Mouse (Mus musculus) heart, embryonic 16.5 days (tissue): ENCODE data around the gene Bcor. TPM values are rescaled to one million over a fixed set of nuclear protein-coding genes. Genes with fewer than 3 reads are reported as not detected.

ENCODE experiments used
- ATAC-seq: fragments of 200-750 bp; cut with Nextera tagmentation; replicated peaks from 2 replicates; pipeline ENCODE4 v1.8.0; 2017; ENCODE audit warnings: moderate number of reproducible peaks; ENCODE audit not compliant: insufficient read depth, low FRiP score; ENCODE audit errors: extremely low read depth
- H3K27ac ChIP-seq: fragments of 300-500 bp; sonication (generic); 2 replicates; pipeline ENCODE4 v1.5.1; 2014; ENCODE audit warnings: mild to moderate bottlenecking, low read length, control low read depth, moderate library complexity
- H3K27me3 ChIP-seq: fragments of 300-500 bp; sonication (generic); 2 replicates; pipeline ENCODE4 v1.6.1; 2014; ENCODE audit warnings: low read length, mixed read lengths; ENCODE audit not compliant: control insufficient read depth, insufficient read depth
- H3K36me3 ChIP-seq: fragments of 300-500 bp; sonication (generic); 2 replicates; pipeline ENCODE4 v1.6.1; 2014; ENCODE audit not compliant: control insufficient read depth, insufficient read depth
- H3K4me1 ChIP-seq: fragments of 300-500 bp; sonication (generic); 2 replicates; pipeline ENCODE4 v1.6.1; 2014; ENCODE audit warnings: low read length, mixed read lengths; ENCODE audit not compliant: control insufficient read depth, insufficient read depth
- H3K4me2 ChIP-seq: fragments of 300-500 bp; sonication (generic); 2 replicates; pipeline ENCODE4 v1.6.1; 2014; ENCODE audit warnings: low read depth, mild to moderate bottlenecking, control low read depth, low read length
- H3K4me3 ChIP-seq: fragments of 300-500 bp; sonication (generic); 2 replicates; pipeline ENCODE4 v1.5.1; 2014; ENCODE audit warnings: mild to moderate bottlenecking, control low read depth, low read length
- H3K9ac ChIP-seq: fragments of 300-500 bp; sonication (generic); 2 replicates; pipeline ENCODE4 v1.6.1; 2014; ENCODE audit warnings: low read length, control low read depth
- H3K9me3 ChIP-seq: fragments of 300-500 bp; sonication (generic); replicated peaks from 2 replicates; pipeline ENCODE4 v1.6.1; 2016; ENCODE audit warnings: low read length; ENCODE audit not compliant: control insufficient read depth
- WGBS: fragments of 180-500 bp; shearing (Covaris S2); extraction: QIAGEN DNeasy Blood & Tissue Kit; methylation state at CpG from one replicate; pipeline ENCODE4 v1.1.7; 2014; 5-methylcytosine and 5-hydroxymethylcytosine counted together
- polyA plus RNA-seq: library from polyadenylated mRNA; unstranded; fragments of >200 nt; fragmentation: Nextera tagmentation; extraction: Ambion mirVana; gene quantifications from 2 replicates; pipeline ENCODE4 v1.2.1, GENCODE M21; 2015

The Bcor gene
- polyA plus RNA-seq, 1 experiment from 2014 or later = 11.5 TPM

DNA sequence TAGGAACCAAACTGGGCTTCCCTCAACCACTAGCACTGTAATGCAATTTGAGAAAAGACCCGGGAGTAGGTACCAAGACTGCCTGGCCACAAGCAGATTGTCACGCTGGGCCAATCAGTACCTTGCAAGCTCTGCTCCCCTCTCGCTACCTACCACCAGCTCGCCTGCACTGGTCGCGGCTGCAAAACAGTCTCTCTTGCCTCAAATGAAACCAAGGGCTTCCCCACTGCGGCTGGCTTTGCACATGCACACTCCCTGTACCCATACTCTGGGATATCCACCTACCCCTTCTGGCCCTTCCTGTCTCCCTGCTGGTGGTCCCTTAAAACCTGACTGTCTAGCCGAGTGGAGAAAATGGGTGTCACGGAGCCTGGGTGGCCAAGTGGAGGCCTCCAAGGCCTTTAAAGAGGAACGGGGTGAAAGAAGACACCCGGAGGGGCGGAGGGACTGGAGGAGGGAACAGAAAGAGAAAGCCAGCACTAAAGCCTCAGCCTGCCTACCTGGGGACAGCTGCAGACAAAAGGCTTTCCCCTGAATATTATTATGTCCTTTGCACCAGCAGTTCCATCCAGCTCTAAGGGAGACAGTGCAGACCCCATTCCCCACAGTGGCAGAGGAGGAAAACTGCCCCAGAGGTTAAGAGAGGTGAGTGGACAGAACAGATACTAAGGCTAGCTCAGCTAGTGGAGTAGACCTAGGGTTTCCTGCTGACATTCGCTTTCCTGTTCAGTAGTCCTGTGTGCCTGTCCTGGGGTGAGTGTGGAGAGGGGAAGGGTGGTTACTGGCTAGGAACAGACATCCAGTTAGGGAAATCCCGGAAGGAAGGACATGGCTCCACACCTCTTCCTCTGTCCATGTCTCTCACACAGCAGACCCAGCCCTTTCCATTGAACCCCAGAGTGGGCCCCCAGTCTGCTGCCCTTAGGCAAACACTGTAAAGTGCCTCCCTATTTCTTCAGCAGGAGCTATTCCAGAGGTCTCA, 30.0 kb downstream of the Bcor start:
- ATAC-seq = no peak
- peaks cover 50% of the 10 kb centered on the region for H3K27me3 ChIP-seq
- 41% methylated on average over 14 of the region's 14 CpGs for WGBS
- H3K9ac ChIP-seq = no peak overlapping the region; the same call in 1 of the 2 replicates
- H3K4me2 ChIP-seq = peak overlapping the region; percentile 76
- H3K27ac ChIP-seq = 0 out of 2 replicates have a peak overlapping the region, but pooled peaks have one; percentile 7
- H3K4me1 ChIP-seq = peaks cover 32% of the 10 kb centered on the region
- no peaks in the 10 kb centered on the region; the same call in 1 of the 2 replicates for H3K9me3 ChIP-seq
- H3K4me3 ChIP-seq = no peak overlapping the region
- H3K36me3 ChIP-seq = no peaks in the 10 kb centered on the region

DNA sequence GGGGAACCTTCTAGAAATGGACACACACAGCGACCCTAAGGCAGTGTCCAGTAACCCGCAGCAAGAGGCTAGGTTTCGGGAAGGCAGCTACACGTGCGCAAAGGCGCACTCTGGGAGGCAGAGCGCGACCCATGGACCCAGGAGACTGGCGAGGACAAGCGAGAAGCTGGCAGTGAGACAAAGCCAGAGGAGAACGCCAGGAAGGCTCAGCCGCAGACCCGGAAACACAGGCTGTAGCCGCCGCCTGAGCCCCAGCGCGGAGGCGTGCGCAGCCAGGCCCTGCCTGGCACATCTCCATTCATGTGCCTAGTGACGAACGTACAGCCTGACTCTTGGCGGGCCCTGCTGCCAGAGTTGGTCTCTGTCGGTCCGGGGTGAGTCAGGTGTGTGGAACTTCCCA, 30.9 kb downstream of the Bcor start:
- Histone ChIP-seq H3K27ac (peak overlapping the region; percentile 91), H3K4me1 (peaks cover 26% of the 10 kb centered on the region), H3K9me3 (no peaks in the 10 kb centered on the region; the same call in 1 of the 2 replicates), H3K4me3 (peak overlapping the region; percentile 74), H3K4me2 (peak overlapping the region; percentile 76), H3K9ac (peak overlapping the region; percentile 86), H3K36me3 (no peaks in the 10 kb centered on the region), H3K27me3 (peaks cover 43% of the 10 kb centered on the region)
- 6% methylated on average over 18 of the region's 24 CpGs for WGBS
- peak; percentile 35 for ATAC-seq

GRCm38 (mm10) chrX:12128165-12129083, 31.7 kb downstream of the Bcor start:
- H3K9me3 ChIP-seq = no peaks in the 10 kb centered on the region; the same call in 1 of the 2 replicates
- peak overlapping the region; percentile 76 for H3K4me2 ChIP-seq
- H3K4me1 ChIP-seq = peaks cover 27% of the 10 kb centered on the region
- H3K27ac ChIP-seq = peak overlapping the region; percentile 91
- H3K36me3 ChIP-seq = no peaks in the 10 kb centered on the region
- H3K27me3 ChIP-seq = peaks cover 43% of the 10 kb centered on the region
- peak overlapping the region; percentile 86 for H3K9ac ChIP-seq
- peak; percentile 54 for ATAC-seq
- H3K4me3 ChIP-seq = peak overlapping the region; percentile 74
- WGBS = 1% methylated on average over 44 of the region's 72 CpGs

- Histone ChIP-seq H3K4me3 (peak overlapping the region; percentile 74), H3K9me3 (no peaks in the 10 kb centered on the region; the same call in 1 of the 2 replicates), H3K4me2 (peak overlapping the region; percentile 76), H3K4me1 (peaks cover 24% of the 10 kb centered on the region), H3K27me3 (peaks cover 43% of the 10 kb centered on the region), H3K27ac (peak overlapping the region; percentile 91), H3K36me3 (no peaks in the 10 kb centered on the region), H3K9ac (peak overlapping the region; percentile 86)
- no peak for ATAC-seq
- 2% methylated on average over 32 of the region's 37 CpGs for WGBS
These were observed 32.4 kb downstream of the Bcor start for GRCm38 (mm10) chrX:12127799-12128164.

- Histone ChIP-seq H3K4me2 (peak overlapping the region; percentile 76), H3K4me1 (peaks cover 24% of the 10 kb centered on the region), H3K27ac (peak overlapping the region; percentile 23), H3K9me3 (no peaks in the 10 kb centered on the region; the same call in 1 of the 2 replicates), H3K27me3 (peaks cover 37% of the 10 kb centered on the region), H3K36me3 (no peaks in the 10 kb centered on the region), H3K4me3 (peak overlapping the region; percentile 74), H3K9ac (peak overlapping the region; percentile 86)
- WGBS = 4% methylated on average over 24 of the region's 24 CpGs
- ATAC-seq = no peak
These were observed 33.0 kb downstream of the Bcor start for GRCm38 (mm10) chrX:12127106-12127670.

GRCm38 (mm10) chrX:12126408-12127105, 33.6 kb downstream of the Bcor start:
- Histone ChIP-seq H3K4me1 (peaks cover 24% of the 10 kb centered on the region), H3K36me3 (no peaks in the 10 kb centered on the region), H3K4me3 (peak overlapping the region; percentile 74), H3K9me3 (no peaks in the 10 kb centered on the region; the same call in 1 of the 2 replicates), H3K27me3 (peaks cover 36% of the 10 kb centered on the region), H3K9ac (peak overlapping the region; percentile 86), H3K27ac (peak overlapping the region; percentile 23; the same call in 1 of the 2 replicates), H3K4me2 (peak overlapping the region; percentile 76)
- ATAC-seq = no peak
- 20% methylated on average over 22 of the region's 22 CpGs for WGBS

- no peak for ATAC-seq
These were observed 35.6 kb downstream of the Bcor start for GRCm38 (mm10) chrX:12124571-12124970.

GRCm38 (mm10) chrX:12123687-12124087, 36.5 kb downstream of the Bcor start:
- Histone ChIP-seq H3K4me2 (peak overlapping the region; percentile 36), H3K27me3 (peaks cover 17% of the 10 kb centered on the region), H3K36me3 (no peaks in the 10 kb centered on the region), H3K9ac (peak overlapping the region; percentile 66), H3K4me1 (peaks cover 16% of the 10 kb centered on the region), H3K4me3 (no peak overlapping the region), H3K27ac (peak overlapping the region; percentile 76), H3K9me3 (no peaks in the 10 kb centered on the region; the same call in 1 of the 2 replicates)
- 10% methylated on average over 6 of the region's 6 CpGs for WGBS
- no peak for ATAC-seq

More at GRCm38 (mm10) chrX:12124571-12124970, 35.6 kb downstream of the Bcor start:
- H3K27ac ChIP-seq = no peak overlapping the region
- H3K36me3 ChIP-seq = no peaks in the 10 kb centered on the region
- H3K4me2 ChIP-seq = no peak overlapping the region
- no peaks in the 10 kb centered on the region; the same call in 1 of the 2 replicates for H3K9me3 ChIP-seq
- 21% methylated on average over 3 of the region's 3 CpGs for WGBS
- H3K4me3 ChIP-seq = no peak overlapping the region
- peaks cover 22% of the 10 kb centered on the region for H3K4me1 ChIP-seq
- H3K9ac ChIP-seq = no peak overlapping the region
- peaks cover 26% of the 10 kb centered on the region for H3K27me3 ChIP-seq
